Mouse (Mus musculus) left cerebral cortex, postnatal 4 days (tissue): ENCODE results near the gene Syt2. TPM values are rescaled to one million over a fixed set of nuclear protein-coding genes. Genes with fewer than 3 reads are reported as not detected.
A peak's percentile ranks its signal among the peaks of the same experiment; 100 is the strongest.

Experiments
- DNase-seq: peaks from one replicate; pipeline ENCODE4 v3.0.0-alpha.2; 2022
- intact Hi-C: fragments of 180-260 bp; cut with DNase I; formaldehyde crosslinking; loops from one replicate; pipeline ENCODE4 v1.15.1; 2025
- total RNA-seq, 2 experiments: library from RNA; stranded (reverse); gene quantifications; 2 replicates each; pipeline ENCODE4 v1.2.3; 2021

Syt2 gene
- total RNA-seq, 2 experiments from 2014 or later, result 2.2 to 3.9 TPM

GRCm38 (mm10) chr1:134737463-134737862, 91.0 kb downstream of the Syt2 start:
- DNase-seq, result no peak
- intact Hi-C loops, result no loop called here

GRCm38 (mm10) chr1:134741433-134741832, 95.0 kb downstream of the Syt2 start:
- DNase-seq, result peak; percentile 48
- intact Hi-C loops, result no loop called here

- intact Hi-C loops, result no loop called here
- DNase-seq, result no peak
Observed at GRCm38 (mm10) chr1:134741946-134742661, 95.6 kb downstream of the Syt2 start.

DNA sequence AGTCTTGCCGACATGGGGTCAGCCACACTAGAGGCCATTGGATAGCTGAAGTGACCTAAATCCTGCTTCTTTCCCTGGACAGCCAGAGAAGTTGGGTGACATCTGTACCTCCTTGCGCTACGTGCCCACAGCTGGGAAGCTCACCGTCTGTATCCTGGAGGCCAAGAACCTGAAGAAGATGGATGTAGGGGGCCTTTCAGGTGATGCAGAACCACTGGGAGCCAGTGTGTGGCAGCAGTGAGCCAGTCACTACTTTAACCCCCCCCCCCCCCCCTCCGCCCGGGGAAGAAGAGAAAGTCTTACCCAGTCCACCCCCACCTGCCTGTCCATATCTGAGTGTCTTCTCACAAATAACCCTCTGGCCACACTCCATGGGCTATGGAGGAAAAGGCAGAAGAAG, 99.2 kb downstream of the Syt2 start:
- intact Hi-C loops, result no loop called here
- DNase-seq, result no peak

DNA sequence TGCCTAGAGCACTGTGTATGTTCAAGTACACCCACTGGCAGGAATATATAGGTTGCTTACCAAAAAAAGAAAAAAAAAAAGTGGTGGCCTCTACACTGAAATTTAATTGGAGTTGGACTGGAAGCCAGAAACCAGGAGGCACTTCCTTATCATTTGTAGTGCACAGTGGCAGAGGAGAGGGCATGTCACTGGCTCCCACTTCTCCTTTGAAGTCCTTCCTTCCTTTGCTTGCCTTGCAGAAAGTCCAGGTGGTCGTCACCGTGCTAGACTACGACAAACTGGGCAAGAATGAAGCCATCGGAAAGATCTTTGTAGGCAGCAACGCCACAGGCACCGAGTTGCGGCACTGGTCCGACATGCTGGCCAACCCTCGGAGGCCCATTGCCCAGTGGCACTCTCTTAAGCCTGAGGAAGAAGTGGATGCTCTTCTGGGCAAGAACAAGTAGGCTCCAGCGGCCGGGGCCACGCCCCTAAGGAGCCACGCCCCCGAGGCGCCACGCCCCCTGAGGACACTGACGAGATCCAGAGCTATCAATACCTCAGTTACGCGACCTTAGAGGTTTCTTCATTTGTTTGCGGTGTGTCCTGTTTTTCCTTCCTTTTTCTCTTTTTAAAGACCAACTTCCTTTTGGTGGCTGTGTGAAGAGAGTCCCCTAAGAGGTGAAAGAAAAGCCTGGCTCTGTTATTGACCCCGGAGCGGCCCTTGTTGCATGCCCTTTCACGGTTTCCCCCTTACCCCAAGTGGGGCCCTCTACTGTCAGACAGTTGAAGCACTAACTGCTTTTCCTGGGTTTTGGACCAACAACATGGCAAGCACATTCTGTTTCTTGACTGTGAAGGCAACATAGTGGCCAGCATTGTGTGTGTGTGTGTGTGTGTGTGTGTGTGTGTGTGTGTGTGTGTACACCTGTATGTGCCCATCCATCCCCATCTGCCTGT, 101.0 kb downstream of the Syt2 start:
- no peak for DNase-seq
- intact Hi-C loops, result no loop called here

DNA sequence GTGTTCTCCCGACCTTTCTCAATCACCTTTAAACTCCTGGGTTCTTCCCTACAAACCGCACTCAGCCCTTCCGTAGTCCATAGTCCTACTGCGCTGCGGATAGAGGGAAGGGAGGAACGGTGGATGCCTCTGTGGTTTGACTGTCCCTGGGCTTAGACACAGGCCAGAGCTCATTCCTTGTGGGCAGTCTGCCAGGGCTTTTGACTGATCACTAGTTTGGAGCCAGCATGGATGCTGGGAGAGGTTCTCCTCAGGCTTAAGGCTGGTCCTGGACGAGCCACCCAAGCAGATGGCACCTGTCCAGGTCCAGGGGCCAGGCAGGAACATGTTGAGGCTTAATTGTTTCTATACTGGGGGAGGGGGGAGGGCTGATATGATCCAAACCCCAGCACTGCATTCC, 103.4 kb downstream of the Syt2 start:
- peak; percentile 93 for DNase-seq
- intact Hi-C loops, result no loop called here

GRCm38 (mm10) chr1:134752447-134752846, 106.0 kb downstream of the Syt2 start:
- no peak for DNase-seq
- intact Hi-C loops, result no loop called here

GRCm38 (mm10) chr1:134753751-134754630, 107.5 kb downstream of the Syt2 start:
- intact Hi-C loops, result no loop called here
- DNase-seq, result peak; percentile 57

DNA sequence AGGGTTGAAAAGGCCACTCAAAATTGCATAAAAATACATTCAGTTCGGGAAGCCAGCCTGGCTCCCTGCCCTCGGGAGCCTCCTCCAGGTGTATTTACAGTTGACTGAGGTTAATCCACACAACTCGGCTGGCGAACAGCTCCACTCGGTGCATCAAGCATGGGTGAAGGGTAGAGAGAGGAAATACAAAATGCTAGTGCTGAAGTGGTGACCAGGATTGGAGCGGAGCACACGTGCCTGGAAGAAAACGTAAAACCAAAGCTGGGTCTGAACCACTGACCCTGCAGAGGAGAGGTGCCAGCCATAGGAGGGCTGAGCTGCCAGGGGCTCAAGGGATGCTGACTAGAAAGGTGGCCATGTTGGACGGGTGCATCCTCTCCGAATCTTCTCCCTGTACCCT, 108.3 kb downstream of the Syt2 start:
- intact Hi-C loops, result no loop called here
- DNase-seq, result no peak

DNA sequence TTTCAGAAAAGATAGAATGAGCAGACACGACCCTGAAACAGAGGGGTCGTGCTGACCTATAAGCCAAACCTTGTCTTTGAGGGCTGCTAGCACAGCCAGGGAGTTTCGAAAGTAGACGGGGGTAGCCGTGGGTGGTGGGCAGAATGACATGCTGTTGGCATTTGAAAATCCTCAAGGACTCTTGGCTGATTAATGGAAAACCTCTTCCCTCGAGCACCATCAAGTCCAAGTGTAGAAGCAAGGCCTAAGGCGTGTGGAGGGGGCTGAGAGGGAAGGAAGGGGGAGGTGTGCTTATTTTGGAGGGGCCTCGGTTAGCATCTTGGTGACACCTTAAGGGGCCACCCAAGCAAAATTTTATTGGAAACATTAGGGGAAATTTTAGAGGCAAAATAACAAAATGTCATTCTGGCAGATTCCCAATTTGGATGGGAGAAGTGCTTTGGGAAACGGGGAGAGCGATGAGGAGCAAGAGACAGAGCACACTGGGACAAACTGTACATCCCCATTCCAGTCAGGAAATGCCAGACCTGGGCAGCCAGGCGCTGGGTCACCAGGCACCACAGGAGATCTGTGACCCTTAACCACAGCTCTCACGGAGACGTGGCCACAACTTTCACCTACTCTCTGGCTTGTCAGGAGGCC, 109.2 kb downstream of the Syt2 start:
- DNase-seq, result no peak
- intact Hi-C loops, result no loop called here

GRCm38 (mm10) chr1:134756190-134756873, 109.9 kb downstream of the Syt2 start:
- DNase-seq, result peak; percentile 50
- intact Hi-C loops, result no loop called here

- intact Hi-C loops, result no loop called here
- DNase-seq, result no peak
Observed at GRCm38 (mm10) chr1:134757230-134757629, 110.8 kb downstream of the Syt2 start.

DNA sequence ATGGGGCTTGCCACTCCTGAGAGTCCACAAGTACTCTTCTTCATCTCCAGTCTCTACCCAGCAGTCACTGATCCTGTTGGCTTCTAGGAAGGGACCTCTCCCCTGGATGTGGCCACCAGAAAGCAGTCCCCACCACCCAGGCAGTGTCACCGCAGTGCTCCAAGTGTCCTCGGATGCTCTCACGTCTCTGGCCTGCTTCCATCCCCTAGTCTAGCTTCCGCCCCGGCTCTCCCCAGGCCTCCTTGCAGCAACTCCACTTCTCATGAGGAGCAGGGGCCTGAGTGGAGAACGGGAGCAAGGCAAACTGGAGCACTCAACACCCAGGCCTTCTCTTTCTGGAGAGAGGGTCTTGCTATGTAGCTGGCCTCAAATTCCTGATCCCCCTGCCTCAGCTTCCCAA, 112.7 kb downstream of the Syt2 start:
- intact Hi-C loops, result no loop called here
- no peak for DNase-seq

- no peak for DNase-seq
- intact Hi-C loops, result no loop called here
Observed at GRCm38 (mm10) chr1:134760642-134761041, 114.2 kb downstream of the Syt2 start.

DNA sequence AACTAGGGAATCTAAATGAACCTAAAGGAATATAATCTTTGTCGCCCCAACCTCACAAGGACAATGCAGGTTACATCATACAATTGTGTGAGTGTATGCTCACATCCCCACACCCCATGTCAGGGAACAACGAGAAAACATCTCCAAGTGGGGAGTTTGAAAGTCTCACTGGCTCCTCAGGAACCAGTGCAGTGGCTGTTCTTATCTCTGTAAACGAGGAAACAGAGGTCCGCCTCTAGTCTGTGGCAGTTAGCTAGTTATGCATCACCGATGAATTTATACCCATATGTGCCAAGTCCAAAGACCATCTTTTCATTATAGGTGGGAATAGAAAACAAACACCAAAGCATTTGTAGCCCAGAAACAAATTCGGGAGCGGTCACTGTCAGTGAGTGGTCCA, 115.1 kb downstream of the Syt2 start:
- intact Hi-C loops, result no loop called here
- DNase-seq, result no peak

DNA sequence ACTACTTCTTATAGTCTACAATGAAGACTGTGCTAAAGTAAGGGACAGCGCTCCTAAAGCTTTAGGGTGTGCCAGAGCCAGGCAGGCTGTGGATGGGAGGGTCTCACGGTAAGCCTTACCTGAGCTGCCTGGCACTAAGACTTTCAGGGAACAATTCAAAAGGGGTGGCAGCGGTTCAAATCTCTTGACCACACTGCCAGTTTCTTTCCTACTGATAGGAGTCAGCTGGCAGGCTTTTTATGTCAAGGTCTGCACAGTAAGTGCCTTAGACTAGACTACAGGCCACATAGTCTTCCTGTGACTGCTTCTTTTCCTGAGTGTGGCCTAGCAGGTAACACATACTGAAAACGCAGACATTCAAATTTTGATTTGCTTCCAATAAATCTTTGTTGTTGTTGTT, 116.8 kb downstream of the Syt2 start:
- intact Hi-C loops, result no loop called here
- no peak for DNase-seq

DNA sequence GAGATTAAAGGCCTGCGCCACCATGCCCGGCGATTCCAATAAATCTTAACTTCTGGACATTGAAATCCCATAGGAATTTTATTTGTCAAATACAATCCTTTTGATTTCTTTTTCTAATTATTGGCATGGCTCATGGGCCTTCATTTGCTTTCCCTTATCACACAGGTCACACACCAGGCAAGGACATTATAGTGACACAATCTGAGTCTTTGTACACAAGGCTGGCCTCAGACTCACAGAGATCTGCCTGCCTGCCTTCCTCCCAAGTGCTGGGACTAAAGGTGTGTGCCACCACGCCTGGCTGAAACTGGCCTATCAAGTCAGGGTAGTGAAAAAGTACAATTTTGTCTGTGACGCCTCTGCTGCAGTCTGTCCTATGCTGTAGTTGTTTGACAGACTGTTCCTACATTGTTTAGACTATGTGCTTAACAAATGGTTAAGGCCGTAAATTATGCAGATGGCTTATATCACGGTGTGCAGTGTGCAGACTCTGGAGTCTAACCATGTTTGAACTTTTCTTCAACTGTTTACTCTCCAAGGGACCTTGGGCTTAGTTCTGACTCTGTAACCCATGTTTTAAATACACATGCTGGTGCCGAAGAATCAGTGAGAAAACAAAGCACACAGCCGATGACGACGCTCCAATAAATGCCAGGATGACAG, 117.4 kb downstream of the Syt2 start:
- DNase-seq, result no peak
- intact Hi-C loops, result no loop called here

DNA sequence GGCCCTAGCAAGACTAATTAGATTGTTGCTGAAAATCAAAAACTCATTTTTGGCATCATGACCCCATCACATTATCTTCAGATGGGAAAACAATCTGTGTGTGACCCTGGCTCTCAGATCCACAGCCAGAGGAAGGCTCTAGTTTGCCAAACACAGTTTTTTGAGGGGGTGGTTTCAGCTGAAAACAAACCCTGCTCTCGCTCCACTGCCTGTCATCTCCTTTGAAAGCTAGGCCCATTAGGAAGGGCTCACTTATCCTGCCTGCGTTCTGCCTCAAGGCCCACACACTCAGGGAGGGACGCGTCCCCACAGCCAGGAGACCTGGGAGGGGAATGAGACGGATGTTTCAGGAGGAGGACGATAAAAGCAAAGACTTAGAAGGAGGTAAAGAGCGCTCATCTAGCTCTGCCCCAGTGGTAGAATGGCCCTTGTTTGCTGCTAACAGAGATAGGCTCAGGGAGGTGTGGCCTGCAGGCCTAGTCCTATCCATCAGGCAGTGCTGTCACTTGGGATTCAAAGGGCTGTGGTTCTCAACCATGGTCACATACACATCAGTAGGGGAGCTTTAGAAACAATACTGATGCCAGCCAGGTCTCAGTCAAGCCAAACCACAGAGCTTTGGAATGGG, 118.5 kb downstream of the Syt2 start:
- DNase-seq, result no peak
- intact Hi-C loops, result no loop called here

- intact Hi-C loops, result no loop called here
- no peak for DNase-seq
Observed at GRCm38 (mm10) chr1:134766448-134766847, 120.0 kb downstream of the Syt2 start.
